13 mouse cellular contexts compared by ENCODE assay signal in the genomic region with DNA sequence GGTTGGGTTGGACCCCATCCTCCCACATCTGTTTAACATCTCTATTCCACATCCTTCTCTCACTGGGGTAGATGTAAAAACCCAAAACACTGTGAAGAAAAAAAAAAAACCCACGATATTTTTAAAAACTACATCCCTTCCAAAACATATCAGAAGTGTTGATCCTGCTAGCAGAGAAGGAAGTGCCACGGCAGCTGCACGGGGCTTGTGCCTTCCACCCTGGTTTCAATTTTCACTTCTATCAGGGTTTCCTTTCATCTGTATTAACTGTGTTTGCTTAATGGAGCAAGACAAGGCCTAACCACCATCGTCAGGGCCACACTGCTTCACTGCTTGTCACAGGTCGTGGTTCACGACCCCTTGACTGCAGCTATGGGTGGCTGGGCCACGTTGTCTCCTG. TPM values are rescaled to one million over a fixed set of nuclear protein-coding genes. Genes with fewer than 3 reads are reported as not detected.
DNase-seq lines count a peak whose midpoint lies in the region; ATAC-seq lines count a peak whose summit lies in the region.
"Had no signal": no experiment of that assay in that cellular context is flagged by ENCODE, and none has a peak within 500 bp of the region (broad histone marks: within the 10 kb centered on the region; RNA-seq: fewer than 3 reads in every experiment).

No protein-coding gene starts in this region.

- peak; percentile 54 for ATAC-seq in activated CD4-positive, CD25-positive, alpha-beta regulatory T cell, adult 4 months
- no peak for ATAC-seq in limb, embryonic 11.5 days (ENCODE audit: insufficient number of reproducible peaks, low FRiP score, low TSS enrichment, low read depth)
- ATAC-seq: forebrain, embryonic 15.5 days; liver, embryonic 12.5 days had no signal

- peak; percentile 14 for DNase-seq in lung, postnatal 25 days (ENCODE audit: low spot score)
- no peak for DNase-seq in lung, postnatal 4 days
- DNase-seq in limb, embryonic 11.5 days (ENCODE audit: low spot score): peak; percentile 26
- DNase-seq in thymus, postnatal 14 days: peak; percentile 50
- DNase-seq in urinary bladder, postnatal 10 days (ENCODE audit: low spot score): no peak
- DNase-seq in frontal cortex, postnatal 10 days (ENCODE audit: low spot score in 2 of 2): no peak

- WGBS in limb, embryonic 11.5 days: 18% methylated on average over 7 of the region's 7 CpGs

- peak overlapping the region; percentile 10; the same call in 1 of the 2 replicates for H3K4me2 ChIP-seq in limb, embryonic 11.5 days (ENCODE audit: low read depth, severe bottlenecking)
- H3K4me2 ChIP-seq: forebrain, embryonic 15.5 days; hindbrain, embryonic 12.5 days; liver, embryonic 12.5 days had no signal

- H3K4me1 ChIP-seq in limb, embryonic 11.5 days (ENCODE audit: control insufficient read depth, insufficient read depth, low read length): peaks cover 10% of the 10 kb centered on the region; the same call in 1 of the 2 replicates
- H3K4me1 ChIP-seq: liver, embryonic 12.5 days had no signal

- H3K27me3 ChIP-seq in limb, embryonic 11.5 days (ENCODE audit: control insufficient read depth, insufficient read depth, low read length): no peaks in the 10 kb centered on the region

- H3K36me3 ChIP-seq in limb, embryonic 11.5 days (ENCODE audit: control insufficient read depth, insufficient read depth, low read length): no peaks in the 10 kb centered on the region
- H3K36me3 ChIP-seq: forebrain, embryonic 15.5 days; G1E; hindbrain, embryonic 12.5 days; liver, embryonic 12.5 days had no signal

- no peak overlapping the region for H3K9ac ChIP-seq in limb, embryonic 11.5 days (ENCODE audit: low read length)
- H3K9ac ChIP-seq: forebrain, embryonic 15.5 days; hindbrain, embryonic 12.5 days; liver, embryonic 12.5 days had no signal

- no peak overlapping the region for H3K4me3 ChIP-seq in limb, embryonic 11.5 days (ENCODE audit: low read depth, low read length)
- H3K4me3 ChIP-seq: forebrain, embryonic 15.5 days; hindbrain, embryonic 12.5 days; liver, embryonic 12.5 days had no signal

- H3K27ac ChIP-seq in limb, embryonic 11.5 days (replicated peaks; ENCODE audit: low read depth, low read length): no peak overlapping the region
- H3K27ac ChIP-seq: forebrain, embryonic 15.5 days; hindbrain, embryonic 12.5 days; liver, embryonic 12.5 days; macrophage had no signal

- no peaks in the 10 kb centered on the region for H3K9me3 ChIP-seq in limb, embryonic 11.5 days (ENCODE audit: control insufficient read depth, low read length)
- H3K9me3 ChIP-seq: forebrain, embryonic 15.5 days; G1E; hindbrain, embryonic 12.5 days; liver, embryonic 12.5 days had no signal

RNA-seq across cellular contexts. Expression of a gene that starts 46.8 kb away (rescaled TPM):
- 1 to 10 TPM; 2.3 to 3.4 TPM for polyA plus RNA-seq in activated CD4-positive, CD25-positive, alpha-beta regulatory T cell, adult 4 months (2017; shearing (Covaris generic))
- 5.3 and 6.7 TPM in 2 replicates for polyA plus RNA-seq in limb, embryonic 11.5 days (2014; fragmentation: Nextera tagmentation; extraction: Ambion mirVana)
- polyA plus RNA-seq: G1E had no signal

RNA-seq across cellular contexts. Expression of a gene that starts 52.9 kb away (rescaled TPM):
- 100 to 1,000 TPM in 1 of 2 experiments, 10 to 100 TPM in 1; 95.8 to 124 TPM for polyA plus RNA-seq in activated CD4-positive, CD25-positive, alpha-beta regulatory T cell, adult 4 months (2017; shearing (Covaris generic))
- polyA plus RNA-seq in limb, embryonic 11.5 days (2014; fragmentation: Nextera tagmentation; extraction: Ambion mirVana): 0.07 TPM in 1 of 2 replicates, not detected in the other
- polyA plus RNA-seq: hindbrain, embryonic 12.5 days had no signal

RNA-seq across cellular contexts. Expression of a gene that starts 54.2 kb away (rescaled TPM):
- polyA plus RNA-seq in activated CD4-positive, CD25-positive, alpha-beta regulatory T cell, adult 4 months (2017; shearing (Covaris generic)): 100 to 1,000 TPM; 161 to 193 TPM
- polyA plus RNA-seq in limb, embryonic 11.5 days (2014; fragmentation: Nextera tagmentation; extraction: Ambion mirVana): 75.4 and 78.3 TPM in 2 replicates

RNA-seq across cellular contexts. Expression of a gene that starts 57.9 kb away (rescaled TPM):
- polyA plus RNA-seq in activated CD4-positive, CD25-positive, alpha-beta regulatory T cell, adult 4 months (2017; shearing (Covaris generic)): 1 to 10 TPM; 4.2 to 7.1 TPM
- polyA plus RNA-seq in limb, embryonic 11.5 days (2014; fragmentation: Nextera tagmentation; extraction: Ambion mirVana): 0.45 and 1.2 TPM in 2 replicates
- polyA plus RNA-seq: macrophage; neural tube, embryonic 14.5 days had no signal

Comparison
In these comparisons a context has a peak if more than half of its experiments do, and no peak if none do; other contexts are left out.
1. DNase-seq: peak in lung, postnatal 25 days (single experiment), limb, embryonic 11.5 days (single experiment) and thymus, postnatal 14 days (single experiment); none in lung, postnatal 4 days (0 of 2), urinary bladder, postnatal 10 days (single experiment) and frontal cortex, postnatal 10 days (0 of 2).
2. RNA of a gene that starts 52.9 kb away (polyA plus RNA-seq): 95.8 to 124 TPM in activated CD4-positive, CD25-positive, alpha-beta regulatory T cell, adult 4 months; 0.07 TPM in limb, embryonic 11.5 days; every median in the first group is over 10 times any median in the second.